Mouse (Mus musculus): ENCODE results near the gene Sdcbp2. TPM values are rescaled to one million over a fixed set of nuclear protein-coding genes. Genes with fewer than 3 reads are reported as not detected.
A peak's percentile ranks its signal among the peaks of the same experiment; 100 is the strongest.

Gene Sdcbp2
- total RNA-seq, 2 experiments from 2014 or later = 0.56 to 0.77 TPM

- DNase-seq = peak; percentile 72
Observed at GRCm38 (mm10) chr2:151632159-151632814, 59.9 kb downstream of the Sdcbp2 start, which contains the start of gene Snph. Snph (minus strand) TSS chr2:151632593.

- no peak for DNase-seq
Observed at GRCm38 (mm10) chr2:151632982-151633381, 60.6 kb downstream of the Sdcbp2 start.

- DNase-seq = no peak
Observed at GRCm38 (mm10) chr2:151634903-151635302, 62.5 kb downstream of the Sdcbp2 start.

GRCm38 (mm10) chr2:151635362-151636014 lies 63.1 kb downstream of the Sdcbp2 start:
- no peak for DNase-seq

GRCm38 (mm10) chr2:151636015-151636402 lies 63.6 kb downstream of the Sdcbp2 start:
- no peak for DNase-seq

Other genes with a start within 250 kb of the Sdcbp2 start
- gene 4921509C19Rik, start 96.5 kb upstream of the Sdcbp2 start, total RNA-seq (2021) = not detected
- 10 to 100 TPM; 63.1 to 74.3 TPM for gene Nsfl1c, start 78.4 kb upstream of the Sdcbp2 start, total RNA-seq (2021)
- 100 to 1,000 TPM; 164 to 182 TPM for gene Fkbp1a, start 30.1 kb upstream of the Sdcbp2 start, total RNA-seq (2021)
- gene Snph, start 60.0 kb downstream of the Sdcbp2 start, total RNA-seq (2021) = 10 to 100 TPM; 19.2 to 26.2 TPM
- gene Rad21l, start 95.9 kb downstream of the Sdcbp2 start, total RNA-seq (2021) = not detected
- gene Tmem74b, start 129.4 kb downstream of the Sdcbp2 start, total RNA-seq (2021) = 1 to 10 TPM in 1 of 2 experiments, under 1 TPM in 1; 0.62 to 1.3 TPM
- 10 to 100 TPM; 15.3 to 17.9 TPM for gene Psmf1, start 171.6 kb downstream of the Sdcbp2 start, total RNA-seq (2021)